Mouse (Mus musculus) large intestine, adult 2 months (tissue): ENCODE measurements around the gene Rasl11a. TPM values are rescaled to one million over a fixed set of nuclear protein-coding genes. Genes with fewer than 3 reads are reported as not detected.
"Not testable (repeated sequence)": the region's sequence is repeated elsewhere in the genome, so short reads cannot be mapped to it uniquely, and the experiment has no call there.

Experiments used
- DNase-seq: peaks from one replicate; pipeline ENCODE4 v3.0.0-alpha.2; 2012; ENCODE audit warnings: low read depth, low spot score
- WGBS: fragments of 180-500 bp; shearing (Covaris S2); methylation state at CpG from one replicate; pipeline ENCODE4 v1.1.7; 2018; 5-methylcytosine and 5-hydroxymethylcytosine counted together
- polyA plus RNA-seq: library from polyadenylated mRNA; depleted of rRNA; stranded (reverse); fragments of >200 nt; gene quantifications from 2 replicates; pipeline ENCODE4 v1.2.3, GENCODE M21; 2012

Gene Rasl11a
- polyA plus RNA-seq, 1 experiment: 6.2 TPM

- DNase-seq: no peak
- 79% methylated on average over 4 of the region's 4 CpGs for WGBS
Observed at GRCm38 (mm10) chr5:146840422-146840821, 4.4 kb upstream of the Rasl11a start.

GRCm38 (mm10) chr5:146841301-146841700 is 3.6 kb upstream of the Rasl11a start:
- 87% methylated on average over 5 of the region's 5 CpGs for whole genome bisulfite sequencing
- DNase-seq: no peak

GRCm38 (mm10) chr5:146841996-146842395 is 2.9 kb upstream of the Rasl11a start:
- DNase-seq: no peak
- WGBS: 85% methylated on average over 4 of the region's 4 CpGs

GRCm38 (mm10) chr5:146844301-146844941 is 450 bp upstream of the Rasl11a start:
- DNase-seq: no peak
- WGBS: 25% methylated on average over 6 of the region's 6 CpGs

GRCm38 (mm10) chr5:146846489-146846888 is 1.6 kb downstream of the Rasl11a start:
- 4% methylated on average over 2 of the region's 2 CpGs for WGBS
- no peak for DNase-seq

GRCm38 (mm10) chr5:146848936-146849582 is 4.2 kb downstream of the Rasl11a start:
- no peak for DNase-seq
- 86% methylated on average over 4 of the region's 4 CpGs for WGBS

- DNase-seq: no peak
- 96% methylated on average over 3 of the region's 3 CpGs for WGBS
Observed at GRCm38 (mm10) chr5:146856106-146856505, 11.2 kb downstream of the Rasl11a start.

- 80% methylated on average over 8 of the region's 8 CpGs for WGBS
Observed at GRCm38 (mm10) chr5:146857620-146858019, 12.7 kb downstream of the Rasl11a start.

GRCm38 (mm10) chr5:146858772-146859171 is 13.9 kb downstream of the Rasl11a start:
- 93% methylated on average over 9 of the region's 9 CpGs for WGBS
- no peak for DNase-seq

More at GRCm38 (mm10) chr5:146857620-146858019, 12.7 kb downstream of the Rasl11a start:
- DNase-seq: no peak

GRCm38 (mm10) chr5:146859246-146859645 is 14.4 kb downstream of the Rasl11a start:
- 89% methylated on average over 8 of the region's 8 CpGs for WGBS
- no peak for DNase-seq

- no peak for DNase-seq
- 56% methylated on average over 18 of the region's 18 CpGs for WGBS
Observed at GRCm38 (mm10) chr5:146860222-146860998, 15.5 kb downstream of the Rasl11a start.

- 41% methylated on average over 7 of the region's 7 CpGs for WGBS
- no peak for DNase-seq
Observed at GRCm38 (mm10) chr5:146861588-146861987, 16.7 kb downstream of the Rasl11a start.

GRCm38 (mm10) chr5:146865511-146865910 is 20.6 kb downstream of the Rasl11a start:
- no peak for DNase-seq
- 65% methylated on average over 4 of the region's 4 CpGs for WGBS

GRCm38 (mm10) chr5:146866277-146866676 is 21.4 kb downstream of the Rasl11a start:
- WGBS: 96% methylated on average over 2 of the region's 2 CpGs
- no peak for DNase-seq

- 7% methylated on average over 19 of the region's 19 CpGs for WGBS
- no peak for DNase-seq
Observed at GRCm38 (mm10) chr5:146867246-146867945, 22.5 kb downstream of the Rasl11a start.

GRCm38 (mm10) chr5:146867946-146868314 is 23.1 kb downstream of the Rasl11a start:
- WGBS: 31% methylated on average over 4 of the region's 4 CpGs
- DNase-seq: no peak

- 38% methylated on average over 5 of the region's 5 CpGs for WGBS
- no peak for DNase-seq
Observed at GRCm38 (mm10) chr5:146872981-146873631, 28.2 kb downstream of the Rasl11a start.

- DNase-seq: no peak
- WGBS: 88% methylated on average over 2 of the region's 2 CpGs
Observed at GRCm38 (mm10) chr5:146876024-146876423, 31.2 kb downstream of the Rasl11a start.

GRCm38 (mm10) chr5:146877882-146878281 is 33.0 kb downstream of the Rasl11a start:
- DNase-seq: not testable (repeated sequence)
- WGBS: 74% methylated on average over 5 of the region's 6 CpGs

- WGBS: 74% methylated on average over 6 of the region's 6 CpGs
Observed at GRCm38 (mm10) chr5:146882261-146882660, 37.4 kb downstream of the Rasl11a start.

More at GRCm38 (mm10) chr5:146882261-146882660, 37.4 kb downstream of the Rasl11a start:
- DNase-seq: no peak
